Mouse (Mus musculus) forebrain, embryonic 16.5 days (tissue): Measurements from ENCODE around the gene Hacd2. TPM values are rescaled to one million over a fixed set of nuclear protein-coding genes. Genes with fewer than 3 reads are reported as not detected.
A peak's percentile ranks its signal among the peaks of the same experiment; 100 is the strongest.

Source experiments
- ATAC-seq: fragments of 200-750 bp; cut with Nextera tagmentation; 2 replicates; pipeline ENCODE4 v1.8.0; 2017; ENCODE audit warnings: mild to moderate bottlenecking, moderate library complexity
- H3K27ac ChIP-seq: fragments of 300-500 bp; sonication (generic); 2 replicates; pipeline ENCODE4 v1.5.1; 2014; ENCODE audit warnings: low read length, control low read depth
- H3K27me3 ChIP-seq: fragments of 300-500 bp; sonication (generic); replicated peaks from 2 replicates; pipeline ENCODE4 v1.6.1; 2014; ENCODE audit warnings: low read length; ENCODE audit not compliant: control insufficient read depth, insufficient read depth
- H3K36me3 ChIP-seq: fragments of 300-500 bp; sonication (generic); 2 replicates; pipeline ENCODE4 v1.6.1; 2014; ENCODE audit not compliant: control insufficient read depth, insufficient read depth
- H3K4me1 ChIP-seq: fragments of 300-500 bp; sonication (generic); replicated peaks from 2 replicates; pipeline ENCODE4 v1.6.1; 2014; ENCODE audit warnings: low read length; ENCODE audit not compliant: control insufficient read depth, insufficient read depth
- H3K4me2 ChIP-seq: fragments of 300-500 bp; sonication (generic); 2 replicates; pipeline ENCODE4 v1.6.1; 2014; ENCODE audit warnings: mild to moderate bottlenecking, low read length, control low read depth
- H3K4me3 ChIP-seq: fragments of 300-500 bp; sonication (generic); replicated peaks from 2 replicates; pipeline ENCODE4 v1.5.1; 2014; ENCODE audit warnings: mild to moderate bottlenecking, low read length, control low read depth
- H3K9ac ChIP-seq: fragments of 300-500 bp; sonication (generic); replicated peaks from 2 replicates; pipeline ENCODE4 v1.6.1; 2014; ENCODE audit warnings: low read depth, low read length, control low read depth
- H3K9me3 ChIP-seq: fragments of 300-500 bp; sonication (generic); 2 replicates; pipeline ENCODE4 v1.6.1; 2016; ENCODE audit warnings: low read length; ENCODE audit not compliant: control insufficient read depth
- WGBS: fragments of 180-500 bp; shearing (Covaris S2); extraction: QIAGEN DNeasy Blood & Tissue Kit; methylation state at CpG from one replicate; pipeline ENCODE4 v1.1.7; 2014; 5-methylcytosine and 5-hydroxymethylcytosine counted together
- polyA plus RNA-seq: library from polyadenylated mRNA; unstranded; fragments of >200 nt; fragmentation: Nextera tagmentation; extraction: Ambion mirVana; gene quantifications from 2 replicates; pipeline ENCODE4 v1.2.1, GENCODE M21; 2015

Gene Hacd2
- polyA plus RNA-seq, 1 experiment from 2014 or later, result 39.8 TPM

DNA sequence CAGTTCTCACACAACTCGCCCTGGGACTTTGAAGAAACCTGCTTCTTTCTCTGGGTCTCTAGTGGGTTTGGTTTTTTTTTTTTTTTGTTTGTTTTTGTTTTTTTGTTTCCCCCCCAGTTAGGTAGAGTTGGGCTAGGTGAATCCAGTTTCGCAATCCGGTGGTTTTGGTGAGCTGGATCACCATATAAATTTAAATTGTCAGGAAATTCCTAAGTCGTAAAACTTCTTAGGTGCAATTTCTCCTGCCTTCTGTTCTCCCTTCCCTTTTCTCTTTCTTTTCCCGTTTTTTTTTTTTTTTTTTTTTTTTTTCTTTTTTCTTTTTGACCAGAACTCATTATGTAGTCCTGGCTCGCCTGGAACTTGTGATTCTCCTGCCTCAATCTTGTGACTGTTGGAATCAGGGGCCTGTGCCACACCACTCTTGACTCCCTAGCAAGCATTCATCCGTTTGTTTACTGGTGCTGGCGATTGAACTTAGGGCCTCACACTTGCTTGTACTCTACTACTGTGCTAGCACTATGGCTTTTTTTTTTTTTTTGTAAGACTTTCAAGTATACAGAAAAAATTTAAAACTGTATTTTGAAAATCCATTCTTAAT lies 1.0 kb downstream of the Hacd2 start:
- Histone ChIP-seq H3K4me1 (peaks cover 8% of the 10 kb centered on the region), H3K9me3 (no peaks in the 10 kb centered on the region), H3K4me3 (peak overlapping the region; percentile 84), H3K9ac (peak overlapping the region; percentile 80), H3K36me3 (peaks cover 3% of the 10 kb centered on the region; the same call in 1 of the 2 replicates), H3K27me3 (peaks cover 17% of the 10 kb centered on the region), H3K4me2 (peak overlapping the region; percentile 85), H3K27ac (no peak overlapping the region)
- 4% methylated on average over 8 of the region's 8 CpGs for WGBS
- no peak for ATAC-seq

DNA sequence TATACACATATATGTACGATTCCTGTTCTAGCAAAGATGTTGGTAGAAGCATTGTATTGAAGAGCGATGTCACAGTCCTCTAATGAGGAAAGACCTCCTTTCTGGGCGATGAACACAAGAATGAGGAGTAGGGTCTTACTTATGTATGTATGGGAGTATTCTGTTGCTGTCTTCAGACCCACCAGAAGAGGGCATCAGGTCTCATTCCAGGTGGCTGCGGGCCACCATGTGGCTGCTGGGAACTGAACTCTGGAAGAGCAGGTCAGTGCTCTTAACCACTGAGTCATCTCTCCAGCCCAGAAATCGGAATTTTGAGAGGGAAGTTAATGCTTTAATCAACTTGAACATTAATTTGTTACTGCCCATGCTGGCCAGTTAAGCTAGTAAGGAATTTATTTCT lies 2.1 kb downstream of the Hacd2 start:
- Histone ChIP-seq H3K36me3 (peaks cover 3% of the 10 kb centered on the region; the same call in 1 of the 2 replicates), H3K4me2 (no peak overlapping the region), H3K9me3 (no peaks in the 10 kb centered on the region), H3K9ac (no peak overlapping the region), H3K27me3 (peaks cover 14% of the 10 kb centered on the region), H3K4me1 (peaks cover 8% of the 10 kb centered on the region), H3K27ac (no peak overlapping the region), H3K4me3 (no peak overlapping the region)
- ATAC-seq, result no peak
- 88% methylated on average over 5 of the region's 5 CpGs for WGBS

GRCm38 (mm10) chr16:35025347-35025746 lies 3.1 kb downstream of the Hacd2 start:
- Histone ChIP-seq H3K9ac (no peak overlapping the region), H3K9me3 (no peaks in the 10 kb centered on the region), H3K4me3 (no peak overlapping the region), H3K4me1 (peaks cover 8% of the 10 kb centered on the region), H3K4me2 (no peak overlapping the region), H3K27ac (no peak overlapping the region), H3K27me3 (peaks cover 6% of the 10 kb centered on the region; the same call in 1 of the 2 replicates), H3K36me3 (peaks cover 3% of the 10 kb centered on the region; the same call in 1 of the 2 replicates)
- ATAC-seq, result no peak
- WGBS, result 97% methylated on average over 4 of the region's 4 CpGs

DNA sequence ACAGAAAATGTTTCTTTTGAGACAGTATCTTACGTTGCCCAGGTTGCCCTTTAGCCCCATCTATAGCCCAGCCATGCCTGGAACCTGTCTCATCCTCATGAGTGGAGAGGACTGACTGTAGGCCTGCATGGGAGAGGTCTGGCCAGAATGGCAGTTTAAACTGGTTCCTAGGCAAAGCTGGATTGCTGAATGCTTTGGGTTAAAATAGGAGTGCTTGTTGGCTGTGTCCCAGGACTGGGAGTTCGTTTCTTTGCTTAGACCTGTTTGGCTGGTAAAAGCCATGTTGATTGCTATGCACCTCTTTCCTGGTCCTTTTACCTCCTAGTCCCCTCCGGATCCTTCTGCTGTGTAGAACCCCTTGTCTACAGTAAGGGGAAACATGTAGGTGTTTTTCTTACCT lies 11.0 kb downstream of the Hacd2 start:
- no peak for ATAC-seq
- no peaks in the 10 kb centered on the region for H3K4me1 ChIP-seq
- no peak overlapping the region for H3K4me2 ChIP-seq
- H3K9ac ChIP-seq, result no peak overlapping the region
- WGBS, result 81% methylated on average over 3 of the region's 3 CpGs
- H3K4me3 ChIP-seq, result no peak overlapping the region
- no peak overlapping the region for H3K27ac ChIP-seq
- no peaks in the 10 kb centered on the region for H3K36me3 ChIP-seq
- no peaks in the 10 kb centered on the region for H3K27me3 ChIP-seq
- no peaks in the 10 kb centered on the region for H3K9me3 ChIP-seq

- WGBS, result 57% methylated on average over 8 of the region's 8 CpGs
- H3K27me3 ChIP-seq, result no peaks in the 10 kb centered on the region
- H3K27ac ChIP-seq, result no peak overlapping the region
- no peak overlapping the region for H3K4me2 ChIP-seq
- H3K9ac ChIP-seq, result no peak overlapping the region
- H3K36me3 ChIP-seq, result no peaks in the 10 kb centered on the region
- H3K9me3 ChIP-seq, result no peaks in the 10 kb centered on the region
- no peak overlapping the region for H3K4me3 ChIP-seq
- H3K4me1 ChIP-seq, result no peaks in the 10 kb centered on the region
- no peak for ATAC-seq
These were observed 11.8 kb downstream of the Hacd2 start for GRCm38 (mm10) chr16:35033809-35034577.

GRCm38 (mm10) chr16:35034971-35035370 lies 12.7 kb downstream of the Hacd2 start:
- H3K36me3 ChIP-seq, result no peaks in the 10 kb centered on the region
- 91% methylated on average over 5 of the region's 5 CpGs for WGBS
- no peaks in the 10 kb centered on the region for H3K27me3 ChIP-seq
- no peak overlapping the region for H3K4me2 ChIP-seq
- H3K9me3 ChIP-seq, result no peaks in the 10 kb centered on the region
- H3K9ac ChIP-seq, result no peak overlapping the region
- H3K4me3 ChIP-seq, result no peak overlapping the region
- H3K4me1 ChIP-seq, result no peaks in the 10 kb centered on the region
- no peak for ATAC-seq
- no peak overlapping the region for H3K27ac ChIP-seq

DNA sequence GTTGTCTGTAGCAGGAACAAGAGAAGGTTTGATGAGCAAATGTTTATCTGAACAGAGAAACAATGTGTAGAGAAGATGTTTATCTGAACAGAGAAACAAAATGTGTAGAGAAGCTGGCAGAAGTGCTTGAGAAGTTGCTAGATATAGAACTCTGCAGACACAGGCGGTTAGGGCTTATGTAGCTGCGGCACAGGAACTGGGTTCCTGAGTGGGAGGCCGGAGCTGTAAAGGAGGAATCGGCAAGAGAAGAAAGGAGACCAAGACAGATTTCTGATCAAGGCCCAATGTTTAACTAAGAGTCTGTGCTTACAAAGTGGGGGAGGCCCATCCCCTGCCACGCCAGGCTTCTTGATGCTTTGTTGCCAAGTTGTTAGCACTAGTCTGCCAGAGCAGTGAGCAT lies 14.5 kb downstream of the Hacd2 start:
- Histone ChIP-seq H3K9me3 (no peaks in the 10 kb centered on the region), H3K4me3 (no peak overlapping the region), H3K4me1 (no peaks in the 10 kb centered on the region), H3K27ac (no peak overlapping the region), H3K27me3 (no peaks in the 10 kb centered on the region), H3K4me2 (no peak overlapping the region), H3K9ac (no peak overlapping the region), H3K36me3 (no peaks in the 10 kb centered on the region)
- ATAC-seq, result no peak
- 76% methylated on average over 5 of the region's 5 CpGs for WGBS

GRCm38 (mm10) chr16:35038343-35039057 lies 16.3 kb downstream of the Hacd2 start:
- Histone ChIP-seq H3K27ac (no peak overlapping the region), H3K27me3 (no peaks in the 10 kb centered on the region), H3K4me3 (no peak overlapping the region), H3K36me3 (no peaks in the 10 kb centered on the region), H3K9ac (no peak overlapping the region), H3K9me3 (no peaks in the 10 kb centered on the region), H3K4me2 (no peak overlapping the region), H3K4me1 (no peaks in the 10 kb centered on the region)
- WGBS, result 10% methylated on average over 4 of the region's 4 CpGs
- no peak for ATAC-seq

DNA sequence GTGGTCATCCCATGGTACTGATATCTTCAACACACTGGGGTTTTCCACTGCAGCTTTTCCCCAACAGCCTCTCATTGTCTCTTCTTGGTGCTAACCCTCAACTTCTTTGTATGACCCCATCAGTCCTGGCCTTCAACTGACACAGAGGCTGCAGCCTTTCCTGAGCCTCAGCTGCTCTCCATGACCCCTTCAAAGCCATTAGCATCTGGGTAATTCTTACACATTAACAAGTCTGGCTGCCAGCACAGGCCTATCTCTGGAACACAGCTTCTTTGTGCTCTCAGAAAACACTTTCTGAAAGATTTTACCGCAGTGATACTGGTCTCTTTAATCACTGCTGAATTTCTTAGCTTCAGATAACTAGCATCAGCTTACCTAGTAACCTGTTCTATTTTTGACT lies 17.9 kb downstream of the Hacd2 start:
- Histone ChIP-seq H3K4me1 (no peaks in the 10 kb centered on the region), H3K9me3 (no peaks in the 10 kb centered on the region), H3K9ac (no peak overlapping the region), H3K27ac (no peak overlapping the region), H3K4me3 (no peak overlapping the region), H3K36me3 (no peaks in the 10 kb centered on the region), H3K27me3 (no peaks in the 10 kb centered on the region), H3K4me2 (no peak overlapping the region)
- 59% methylated on average over 1 of the region's 1 CpGs for whole genome bisulfite sequencing
- no peak for ATAC-seq
